Mouse (Mus musculus) erythroblast, embryonic 14.5 days (primary cell): ENCODE measurements around the gene Ywhag.

ENCODE experiments used
- GATA1 ChIP-seq: IDR thresholded peaks from 2 replicates; pipeline ENCODE4 v1.6.1; 2012; ENCODE audit warnings: low read length, inconsistent platforms, mixed read lengths
- TAL1 ChIP-seq: IDR thresholded peaks from 3 replicates; pipeline ENCODE4 v1.6.1; 2012; ENCODE audit warnings: low read length, inconsistent platforms, mixed read lengths

- TF ChIP-seq TAL1, result no peak
- TF ChIP-seq GATA1, result no peak
These were observed 15.8 kb downstream of the Ywhag start for GRCm38 (mm10) chr5:135918593-135918992.
